Mouse (Mus musculus): Measurements from ENCODE around the gene 4930438A08Rik. TPM values are rescaled to one million over a fixed set of nuclear protein-coding genes. Genes with fewer than 3 reads are reported as not detected.
"Not testable (repeated sequence)": the region's sequence is repeated elsewhere in the genome, so short reads cannot be mapped to it uniquely, and the experiment has no call there.

4930438A08Rik gene
- polyA plus RNA-seq, 1 experiment from 2014 or later = not detected

DNA sequence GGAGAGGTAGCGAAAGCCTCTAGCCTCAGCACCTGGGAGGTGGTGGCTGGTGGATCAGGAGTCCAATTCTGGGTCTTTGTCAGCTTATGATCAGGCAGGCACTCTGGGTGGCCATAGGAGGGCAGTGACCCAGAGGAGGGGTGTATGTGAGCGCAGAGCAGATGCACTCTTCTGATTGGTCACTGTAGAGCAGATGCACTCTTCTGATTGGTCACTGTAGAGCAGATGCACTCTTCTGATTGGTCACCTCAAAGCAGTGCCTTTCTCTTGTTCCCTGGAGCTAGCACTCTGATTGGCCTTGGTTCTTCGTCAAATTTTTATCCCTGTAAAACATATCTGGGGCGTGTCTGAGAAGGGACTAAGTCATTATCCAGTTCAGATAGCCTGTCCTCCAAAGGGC lies 18.2 kb downstream of the 4930438A08Rik start:
- DNase-seq (ENCODE audit: low spot score) = no peak
- no peaks in the 10 kb centered on the region for H3K4me1 ChIP-seq (ENCODE audit: control insufficient read depth, insufficient read depth, low read length)
- 59% methylated on average over 4 of the region's 4 CpGs for WGBS
- H3K27ac ChIP-seq (ENCODE audit: low read depth, low read length) = no peak overlapping the region
- ATAC-seq (ENCODE audit: insufficient read depth, low FRiP score, low TSS enrichment) = no peak
- no peak overlapping the region for H3K4me2 ChIP-seq (ENCODE audit: low read depth)
- H3K36me3 ChIP-seq (ENCODE audit: control insufficient read depth, insufficient read depth, low read length) = no peaks in the 10 kb centered on the region
- no peak overlapping the region for H3K9ac ChIP-seq (ENCODE audit: low read length)
- no peaks in the 10 kb centered on the region for H3K27me3 ChIP-seq (ENCODE audit: control insufficient read depth, insufficient read depth, low read length)
- H3K4me3 ChIP-seq (ENCODE audit: low read depth, low read length) = no peak overlapping the region
- H3K9me3 ChIP-seq (ENCODE audit: control insufficient read depth, low read length) = no peaks in the 10 kb centered on the region

DNA sequence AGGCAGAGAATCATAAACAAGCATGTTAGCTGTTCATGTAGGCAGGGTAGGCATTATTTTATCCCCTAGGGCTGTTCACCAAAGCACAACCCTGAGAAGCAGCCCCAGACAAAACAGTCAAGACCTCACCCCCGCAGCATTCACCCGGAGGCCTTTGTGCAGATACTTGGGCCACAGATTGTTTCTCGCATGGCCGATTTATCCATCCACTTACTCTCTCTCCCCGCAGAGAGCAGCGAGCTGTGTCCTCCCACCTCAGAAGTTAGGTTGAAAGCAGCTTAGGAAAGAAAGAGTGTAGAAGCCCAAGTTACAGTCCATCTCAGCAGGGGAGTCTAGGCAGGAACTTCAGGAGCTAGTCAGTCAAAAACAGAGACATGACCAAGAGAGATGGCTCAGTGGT lies 22.8 kb downstream of the 4930438A08Rik start:
- Histone ChIP-seq H3K4me3 (ENCODE audit: low read depth, low read length) (no peak overlapping the region), H3K9ac (ENCODE audit: low read length) (no peak overlapping the region), H3K27me3 (ENCODE audit: control insufficient read depth, insufficient read depth, low read length) (no peaks in the 10 kb centered on the region), H3K4me2 (ENCODE audit: low read depth) (no peak overlapping the region), H3K4me1 (ENCODE audit: control insufficient read depth, insufficient read depth, low read length) (no peaks in the 10 kb centered on the region), H3K9me3 (ENCODE audit: control insufficient read depth, low read length) (no peaks in the 10 kb centered on the region), H3K27ac (ENCODE audit: low read depth, low read length) (no peak overlapping the region), H3K36me3 (ENCODE audit: control insufficient read depth, insufficient read depth, low read length) (no peaks in the 10 kb centered on the region)
- DNase-seq (ENCODE audit: low spot score) = no peak
- WGBS = 67% methylated on average over 6 of the region's 6 CpGs
- ATAC-seq (ENCODE audit: insufficient read depth, low FRiP score, low TSS enrichment) = no peak

DNA sequence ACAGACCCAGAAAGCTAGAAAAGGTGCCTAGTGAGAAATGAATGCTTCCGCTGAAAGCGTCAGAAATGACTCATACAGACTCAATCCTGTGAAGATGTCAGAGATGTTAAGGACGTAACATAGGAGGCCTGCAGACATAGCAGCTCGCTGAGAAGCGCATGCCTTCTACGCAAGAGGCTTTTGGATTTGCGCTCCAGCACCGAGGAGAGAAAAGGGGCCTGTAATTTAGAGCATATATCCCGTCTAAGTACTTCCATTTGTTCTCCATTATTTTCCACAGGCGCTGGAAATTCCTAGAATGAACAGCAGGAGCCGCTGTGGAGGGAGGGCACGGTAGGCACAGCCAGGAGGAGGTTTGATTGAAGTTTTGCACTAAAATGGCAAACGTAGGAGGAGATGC lies 26.5 kb downstream of the 4930438A08Rik start:
- ATAC-seq (ENCODE audit: insufficient read depth, low FRiP score, low TSS enrichment) (no peak), DNase-seq (ENCODE audit: low spot score) (peak; percentile 81)
- Histone ChIP-seq H3K9ac (ENCODE audit: low read length) (peak overlapping the region; percentile 1; the same call in 1 of the 2 replicates), H3K36me3 (ENCODE audit: control insufficient read depth, insufficient read depth, low read length) (no peaks in the 10 kb centered on the region), H3K9me3 (ENCODE audit: control insufficient read depth, low read length) (no peaks in the 10 kb centered on the region), H3K4me1 (ENCODE audit: control insufficient read depth, insufficient read depth, low read length) (peaks cover 5% of the 10 kb centered on the region; the same call in 1 of the 2 replicates), H3K27me3 (ENCODE audit: control insufficient read depth, insufficient read depth, low read length) (no peaks in the 10 kb centered on the region), H3K4me2 (ENCODE audit: low read depth) (peak overlapping the region; percentile 39), H3K27ac (ENCODE audit: low read depth, low read length) (no peak overlapping the region), H3K4me3 (ENCODE audit: low read depth, low read length) (peak overlapping the region; percentile 47; the same call in 1 of the 2 replicates)
- 12% methylated on average over 13 of the region's 13 CpGs for WGBS

DNA sequence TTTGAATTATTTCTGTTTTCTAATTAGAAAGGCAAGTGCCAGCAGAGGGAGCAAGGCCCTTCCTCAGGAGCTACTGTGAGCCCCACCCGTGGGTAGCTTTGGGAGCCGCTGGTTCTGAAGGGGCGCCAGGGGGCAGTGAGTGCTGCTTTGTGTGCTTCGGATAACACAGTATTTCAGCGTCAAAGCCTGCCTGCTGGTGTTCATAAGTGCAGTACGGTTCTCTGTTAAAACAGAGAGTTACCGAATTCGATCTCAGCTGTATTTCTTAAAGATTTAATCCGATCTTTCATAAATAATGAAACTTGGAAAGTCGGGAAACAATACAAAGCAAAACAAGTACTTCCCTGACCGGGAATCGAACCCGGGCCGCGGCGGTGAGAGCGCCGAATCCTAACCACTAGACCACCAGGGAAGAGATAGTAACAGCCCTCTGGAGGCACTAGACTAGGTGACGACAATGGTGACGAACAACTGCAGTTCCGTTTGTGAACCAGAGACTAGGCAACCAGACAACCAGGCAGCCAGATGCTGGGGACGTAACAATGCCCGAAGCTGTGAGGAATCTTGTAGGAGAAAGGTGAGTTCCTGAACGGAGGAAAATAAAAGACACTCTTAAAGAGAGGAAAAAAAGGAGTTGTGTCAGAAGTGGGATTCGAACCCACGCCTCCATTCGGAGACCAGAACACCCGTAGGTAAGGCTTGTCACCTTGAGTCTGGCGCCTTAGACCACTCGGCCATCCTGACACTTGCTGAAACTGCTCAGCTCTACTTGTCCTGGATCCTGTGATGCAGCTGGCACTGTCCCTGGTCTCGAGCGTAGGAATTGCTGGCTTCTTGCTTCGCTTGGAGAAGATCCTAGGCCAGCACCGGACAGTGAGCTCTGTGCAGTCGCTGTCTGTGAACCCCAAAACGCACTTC lies 27.5 kb downstream of the 4930438A08Rik start:
- peak overlapping the region; percentile 84 for H3K27ac ChIP-seq (ENCODE audit: low read depth, low read length)
- no peaks in the 10 kb centered on the region for H3K36me3 ChIP-seq (ENCODE audit: control insufficient read depth, insufficient read depth, low read length)
- peak overlapping the region; percentile 47 for H3K4me3 ChIP-seq (ENCODE audit: low read depth, low read length)
- peaks cover 6% of the 10 kb centered on the region; the same call in 1 of the 2 replicates for H3K4me1 ChIP-seq (ENCODE audit: control insufficient read depth, insufficient read depth, low read length)
- peak overlapping the region; percentile 50 for H3K4me2 ChIP-seq (ENCODE audit: low read depth)
- ATAC-seq (ENCODE audit: insufficient read depth, low FRiP score, low TSS enrichment) (peak; percentile 93), DNase-seq (ENCODE audit: low spot score) (peak; percentile 99)
- H3K9me3 ChIP-seq (ENCODE audit: control insufficient read depth, low read length) = no peaks in the 10 kb centered on the region
- WGBS = under 1% methylated on average over 36 of the region's 36 CpGs
- no peaks in the 10 kb centered on the region for H3K27me3 ChIP-seq (ENCODE audit: control insufficient read depth, insufficient read depth, low read length)
- peak overlapping the region; percentile 53 for H3K9ac ChIP-seq (ENCODE audit: low read length)

DNA sequence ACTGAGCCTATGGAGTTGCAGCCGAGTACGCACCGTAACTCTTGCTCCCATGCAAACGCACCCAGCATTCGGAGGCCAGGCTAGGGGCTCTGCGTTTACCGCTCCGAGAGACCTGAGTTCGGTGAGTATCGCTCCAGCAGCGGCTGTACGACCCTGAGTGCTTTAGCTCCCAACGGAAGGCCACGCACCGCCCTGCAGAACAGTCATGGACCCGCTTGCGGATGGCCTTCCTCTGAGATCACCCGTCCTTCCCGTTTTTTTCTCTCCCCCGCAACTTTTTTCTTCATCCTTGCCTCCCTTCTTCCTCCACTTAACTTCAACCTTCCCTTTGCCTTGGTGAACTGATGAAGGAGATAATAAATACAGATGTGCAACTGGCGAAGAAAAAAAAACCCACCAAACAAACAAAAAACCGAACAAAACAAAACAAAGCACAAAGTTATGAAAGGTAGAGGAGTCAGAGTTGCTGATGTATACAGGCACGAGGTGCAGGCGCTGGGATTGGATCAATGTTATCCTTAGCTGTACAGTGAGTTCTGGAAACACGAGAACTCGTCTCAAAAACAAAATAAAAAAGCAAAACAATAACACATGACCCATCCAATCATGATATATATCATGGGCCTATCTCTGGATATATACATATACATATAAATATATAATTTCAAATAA lies 28.3 kb downstream of the 4930438A08Rik start:
- ATAC-seq (ENCODE audit: insufficient read depth, low FRiP score, low TSS enrichment) (peak; percentile 51), DNase-seq (ENCODE audit: low spot score) (no peak)
- Histone ChIP-seq H3K9me3 (ENCODE audit: control insufficient read depth, low read length) (no peaks in the 10 kb centered on the region), H3K4me2 (ENCODE audit: low read depth) (peak overlapping the region; percentile 50), H3K9ac (ENCODE audit: low read length) (peak overlapping the region; percentile 53), H3K36me3 (ENCODE audit: control insufficient read depth, insufficient read depth, low read length) (no peaks in the 10 kb centered on the region), H3K4me1 (ENCODE audit: control insufficient read depth, insufficient read depth, low read length) (peaks cover 14% of the 10 kb centered on the region), H3K4me3 (ENCODE audit: low read depth, low read length) (peak overlapping the region; percentile 47), H3K27ac (ENCODE audit: low read depth, low read length) (peak overlapping the region; percentile 84), H3K27me3 (ENCODE audit: control insufficient read depth, insufficient read depth, low read length) (no peaks in the 10 kb centered on the region)
- WGBS = under 1% methylated on average over 26 of the region's 26 CpGs

DNA sequence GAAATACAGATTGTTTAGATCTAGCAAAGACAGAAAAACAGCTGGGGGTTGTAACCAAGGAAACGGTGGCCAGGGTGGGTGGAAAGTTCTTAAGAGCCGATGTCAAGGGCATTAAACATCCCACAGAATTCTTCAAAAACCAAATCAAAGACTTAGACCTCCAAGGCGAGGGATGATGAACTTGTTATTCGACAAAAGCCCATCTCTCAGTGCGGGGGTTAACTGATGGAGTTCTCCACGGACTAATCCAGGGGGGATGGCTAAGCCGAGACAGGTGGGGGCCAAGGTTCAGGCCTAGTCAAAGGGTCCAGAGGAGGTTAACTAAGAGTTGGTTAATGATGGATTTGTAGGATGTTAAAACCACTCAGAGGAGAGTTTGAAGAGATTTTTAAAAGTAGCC lies 29.0 kb downstream of the 4930438A08Rik start:
- Histone ChIP-seq H3K9ac (ENCODE audit: low read length) (no peak overlapping the region), H3K4me3 (ENCODE audit: low read depth, low read length) (peak overlapping the region; percentile 15; the same call in 1 of the 2 replicates), H3K9me3 (ENCODE audit: control insufficient read depth, low read length) (no peaks in the 10 kb centered on the region), H3K4me2 (ENCODE audit: low read depth) (peak overlapping the region; percentile 31), H3K36me3 (ENCODE audit: control insufficient read depth, insufficient read depth, low read length) (no peaks in the 10 kb centered on the region), H3K4me1 (ENCODE audit: control insufficient read depth, insufficient read depth, low read length) (peaks cover 15% of the 10 kb centered on the region), H3K27me3 (ENCODE audit: control insufficient read depth, insufficient read depth, low read length) (no peaks in the 10 kb centered on the region), H3K27ac (ENCODE audit: low read depth, low read length) (no peak overlapping the region)
- 27% methylated on average over 7 of the region's 7 CpGs for WGBS
- ATAC-seq (ENCODE audit: insufficient read depth, low FRiP score, low TSS enrichment) (no peak), DNase-seq (ENCODE audit: low spot score) (peak; percentile 18)

DNA sequence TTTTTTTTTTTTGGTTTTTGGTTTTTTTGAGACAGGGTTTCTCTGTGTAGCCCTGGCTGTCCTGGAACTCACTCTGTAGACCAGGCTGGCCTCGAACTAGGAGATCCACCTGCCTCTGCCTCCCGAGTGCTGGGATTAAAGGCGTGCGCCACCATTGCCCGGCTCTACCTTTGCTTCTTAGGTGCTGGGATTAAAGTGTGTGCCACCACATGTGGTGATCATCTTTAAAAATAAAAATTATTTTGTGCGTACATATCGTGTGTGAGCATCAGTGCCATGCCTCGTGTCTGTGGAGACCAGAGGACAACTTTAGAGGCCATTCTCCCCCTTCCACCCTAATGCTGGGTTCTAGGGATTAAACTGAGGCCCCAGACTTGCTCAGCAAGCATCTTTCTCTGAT lies 30.7 kb downstream of the 4930438A08Rik start:
- not testable (repeated sequence) for H3K9ac ChIP-seq (ENCODE audit: low read length); H3K9me3 ChIP-seq (ENCODE audit: control insufficient read depth, low read length); ATAC-seq (ENCODE audit: insufficient read depth, low FRiP score, low TSS enrichment); H3K4me2 ChIP-seq (ENCODE audit: low read depth); H3K4me3 ChIP-seq (ENCODE audit: low read depth, low read length); H3K27ac ChIP-seq (ENCODE audit: low read depth, low read length); H3K27me3 ChIP-seq (ENCODE audit: control insufficient read depth, insufficient read depth, low read length); H3K36me3 ChIP-seq (ENCODE audit: control insufficient read depth, insufficient read depth, low read length); DNase-seq (ENCODE audit: low spot score)
- WGBS = 94% methylated on average over 8 of the region's 8 CpGs
- H3K4me1 ChIP-seq (ENCODE audit: control insufficient read depth, insufficient read depth, low read length) = peaks cover 15% of the 10 kb centered on the region

DNA sequence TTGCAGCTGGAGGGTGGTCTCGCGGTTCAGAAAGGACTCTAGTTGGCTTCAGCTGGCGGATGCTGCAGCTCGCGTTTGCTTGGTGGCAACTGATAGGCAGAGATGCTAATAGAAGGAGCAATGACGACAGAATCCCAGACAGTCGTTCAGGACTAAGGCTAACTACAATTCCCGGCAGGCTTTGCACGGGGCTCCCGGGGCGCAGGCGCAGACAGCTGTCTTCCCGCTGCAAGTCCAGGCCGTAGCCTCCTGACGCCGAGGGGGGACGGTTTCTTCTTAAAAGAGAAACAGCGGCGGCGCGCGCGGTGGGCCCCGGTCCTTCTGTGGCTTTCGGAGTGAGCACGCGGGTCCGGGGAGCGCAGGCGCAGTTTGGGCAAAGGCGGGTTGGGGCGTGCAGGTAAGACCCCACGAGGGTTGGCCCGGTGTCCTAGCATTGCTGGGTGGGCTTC lies 32.3 kb downstream of the 4930438A08Rik start, which contains the start of gene Zfp692:
Gene Zfp692, plus strand, starts transcription at position 210 of the 449 bp plus-strand sequence.
- Histone ChIP-seq H3K4me2 (ENCODE audit: low read depth) (peak within 1 kb of the TSS; percentile 81), H3K27me3 (ENCODE audit: control insufficient read depth, insufficient read depth, low read length) (no peaks in the 10 kb centered on the region), H3K9ac (ENCODE audit: low read length) (peak within 1 kb of the TSS; percentile 80), H3K4me3 (ENCODE audit: low read depth, low read length) (peak within 1 kb of the TSS; percentile 46), H3K27ac (ENCODE audit: low read depth, low read length) (0 out of 2 replicates have a peak within 1 kb of the TSS, but pooled peaks have one; percentile 44), H3K36me3 (ENCODE audit: control insufficient read depth, insufficient read depth, low read length) (peaks cover 3% of the 10 kb centered on the region), H3K4me1 (ENCODE audit: control insufficient read depth, insufficient read depth, low read length) (peaks cover 15% of the 10 kb centered on the region), H3K9me3 (ENCODE audit: control insufficient read depth, low read length) (no peaks in the 10 kb centered on the region)
- peak; percentile 96 for DNase-seq (ENCODE audit: low spot score)
- under 1% methylated on average over 34 of the region's 34 CpGs for WGBS
- ATAC-seq (ENCODE audit: insufficient read depth, low FRiP score, low TSS enrichment) = peak; percentile 72

Data from neural tube, embryonic 11.5 days (tissue).